Mouse (Mus musculus): Measurements from ENCODE around the gene Vmn2r4.
"Not testable (repeated sequence)": the region's sequence is repeated elsewhere in the genome, so short reads cannot be mapped to it uniquely, and the experiment has no call there.

Gene Vmn2r4

DNA sequence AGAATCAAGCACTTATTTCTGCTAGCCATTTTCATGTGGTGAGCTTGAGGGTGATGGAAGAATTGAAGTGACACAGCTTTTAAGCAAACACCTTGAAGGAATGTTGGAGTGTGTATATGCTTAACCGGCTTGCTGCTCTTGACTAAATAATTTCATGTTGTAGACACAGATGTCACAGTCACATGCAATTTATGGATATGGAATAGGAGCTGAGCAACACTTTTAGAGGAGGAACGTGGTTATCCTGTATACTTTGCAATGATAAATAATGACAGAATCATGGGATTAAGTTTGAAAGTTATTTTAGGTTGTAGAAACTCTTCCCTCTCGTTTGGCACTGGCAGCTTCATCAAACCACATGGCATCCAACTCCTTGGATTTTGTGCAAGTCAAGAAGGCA, at the start of gene Vmn2r4:
TSS of gene Vmn2r4 (minus strand) at position 101 of the 400 bp plus-strand sequence.
- not testable (repeated sequence) for DNase-seq (ENCODE audit: low spot score in 2 of 2)

GRCm38 (mm10) chr3:64434261-64434660, 19.1 kb upstream of the Vmn2r4 start:
- DNase-seq (ENCODE audit: low spot score in 2 of 2), result not testable (repeated sequence)

GRCm38 (mm10) chr3:64428117-64428798, 13.1 kb upstream of the Vmn2r4 start:
- DNase-seq (ENCODE audit: low spot score in 2 of 2), result not testable (repeated sequence)

DNA sequence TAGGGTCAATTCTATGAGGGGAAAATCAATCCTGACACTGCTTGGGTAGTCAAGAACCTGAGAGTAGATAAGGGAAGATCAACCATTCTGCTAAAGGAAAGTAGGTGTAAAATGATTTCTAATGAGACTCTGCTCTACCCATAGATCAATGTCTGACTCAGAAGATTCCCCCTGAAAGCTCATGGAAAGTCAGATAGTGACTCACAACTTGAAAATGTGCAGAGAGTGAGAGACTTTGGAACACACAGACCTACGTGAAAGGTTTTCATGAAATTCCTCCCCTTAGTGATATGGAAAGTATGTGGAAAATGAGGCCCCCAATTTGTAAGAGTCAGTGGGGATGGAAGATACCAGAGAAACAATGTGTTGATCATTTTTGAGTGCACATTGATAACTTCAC, 7.0 kb upstream of the Vmn2r4 start:
- not testable (repeated sequence) for DNase-seq (ENCODE audit: low spot score in 2 of 2)

GRCm38 (mm10) chr3:64417477-64417876, 2.3 kb upstream of the Vmn2r4 start:
- not testable (repeated sequence) for DNase-seq (ENCODE audit: low spot score in 2 of 2)

- not testable (repeated sequence) for DNase-seq (ENCODE audit: low spot score in 2 of 2)
Measured at GRCm38 (mm10) chr3:64414253-64414652, 915 bp downstream of the Vmn2r4 start.

DNA sequence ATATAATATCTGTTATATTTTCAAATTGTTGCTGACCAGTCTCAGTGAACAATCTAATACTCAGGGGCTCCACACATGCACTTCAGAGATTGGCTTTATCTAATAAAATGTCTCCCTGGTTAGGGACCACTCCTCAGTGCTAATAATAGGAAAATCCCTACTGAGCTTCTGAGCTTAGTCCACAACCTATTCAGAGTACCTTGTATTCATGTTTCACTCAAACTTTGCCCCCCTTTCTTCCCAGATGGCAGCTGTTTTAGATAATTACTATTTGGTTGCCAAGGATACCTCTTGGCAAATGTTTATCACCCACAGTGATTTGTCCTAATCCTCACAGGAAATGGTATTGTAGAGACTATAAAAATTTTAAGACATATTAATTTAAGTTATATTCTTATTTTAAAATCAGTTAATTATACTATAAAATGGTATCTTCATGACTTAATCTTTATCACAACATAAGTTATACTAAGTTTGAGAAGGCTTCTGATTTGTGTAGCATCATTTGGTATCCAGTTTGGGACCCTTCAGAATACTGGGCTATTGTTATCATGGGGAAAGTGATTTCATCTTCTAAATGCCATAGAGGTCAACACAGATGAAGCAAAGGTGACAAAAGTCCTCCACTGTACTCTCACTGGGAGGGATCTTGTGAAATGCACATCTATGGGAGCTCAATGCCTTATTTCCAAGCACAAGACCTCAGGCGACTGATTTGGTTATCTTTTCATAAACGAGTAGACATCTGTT, 55.7 kb downstream of the Vmn2r4 start:
- DNase-seq (ENCODE audit: low spot score in 2 of 2), result no peak
